Mouse (Mus musculus) adrenal gland, adult (tissue): ENCODE data around the gene Dlgap4.
A peak's percentile ranks its signal among the peaks of the same experiment; 100 is the strongest.

Experiments used
- DNase-seq, 2 experiments: peaks; one replicate each; pipeline ENCODE4 v3.0.0; 2022 to 2023; ENCODE audit warnings: low spot score in 1 of 2; ENCODE audit not compliant: inconsistent age in 2 of 2

Gene Dlgap4

GRCm38 (mm10) chr2:156616513-156616912 lies 3.0 kb downstream of the Dlgap4 start:
- no peak for DNase-seq

- peak in 1 of 2 experiments; percentile 55 for DNase-seq
Observed at GRCm38 (mm10) chr2:156617536-156617935, 4.0 kb downstream of the Dlgap4 start.

- no peak for DNase-seq
Observed at GRCm38 (mm10) chr2:156620874-156621273, 7.4 kb downstream of the Dlgap4 start.

- DNase-seq = peak; percentile 42 to 74
Observed at GRCm38 (mm10) chr2:156621449-156621848, 7.9 kb downstream of the Dlgap4 start.

- no peak for DNase-seq
Observed at GRCm38 (mm10) chr2:156622192-156622591, 8.7 kb downstream of the Dlgap4 start.

GRCm38 (mm10) chr2:156623246-156623645 lies 9.7 kb downstream of the Dlgap4 start:
- no peak for DNase-seq

GRCm38 (mm10) chr2:156625307-156625706 lies 11.8 kb downstream of the Dlgap4 start:
- peak in 1 of 2 experiments; percentile 55 for DNase-seq

- no peak for DNase-seq
Observed at GRCm38 (mm10) chr2:156626119-156626518, 12.6 kb downstream of the Dlgap4 start.

- DNase-seq = peak in 1 of 2 experiments; percentile 43
Observed at GRCm38 (mm10) chr2:156626544-156626943, 13.0 kb downstream of the Dlgap4 start.

GRCm38 (mm10) chr2:156627917-156628316 lies 14.4 kb downstream of the Dlgap4 start:
- DNase-seq = no peak

- DNase-seq = no peak
Observed at GRCm38 (mm10) chr2:156630288-156630687, 16.8 kb downstream of the Dlgap4 start.

GRCm38 (mm10) chr2:156632721-156633120 lies 19.2 kb downstream of the Dlgap4 start:
- no peak for DNase-seq

GRCm38 (mm10) chr2:156635091-156635490 lies 21.6 kb downstream of the Dlgap4 start:
- DNase-seq = no peak

- no peak for DNase-seq
Observed at GRCm38 (mm10) chr2:156641141-156641540, 27.6 kb downstream of the Dlgap4 start.

- no peak for DNase-seq
Observed at GRCm38 (mm10) chr2:156642931-156643330, 29.4 kb downstream of the Dlgap4 start.

GRCm38 (mm10) chr2:156643406-156643805 lies 29.9 kb downstream of the Dlgap4 start:
- no peak for DNase-seq

- DNase-seq = no peak
Observed at GRCm38 (mm10) chr2:156645145-156645544, 31.6 kb downstream of the Dlgap4 start.

- DNase-seq = no peak
Observed at GRCm38 (mm10) chr2:156646877-156647276, 33.4 kb downstream of the Dlgap4 start.

- DNase-seq = no peak
Observed at GRCm38 (mm10) chr2:156648042-156648441, 34.5 kb downstream of the Dlgap4 start.

- DNase-seq = peak in 1 of 2 experiments; percentile 59
Observed at GRCm38 (mm10) chr2:156649450-156649849, 35.9 kb downstream of the Dlgap4 start.

GRCm38 (mm10) chr2:156651019-156651418 lies 37.5 kb downstream of the Dlgap4 start:
- DNase-seq = no peak

GRCm38 (mm10) chr2:156652841-156653240 lies 39.3 kb downstream of the Dlgap4 start:
- peak; percentile 62 to 82 for DNase-seq

- no peak for DNase-seq
Observed at GRCm38 (mm10) chr2:156654148-156654547, 40.6 kb downstream of the Dlgap4 start.

GRCm38 (mm10) chr2:156655626-156656025 lies 42.1 kb downstream of the Dlgap4 start:
- peak; percentile 30 to 60 for DNase-seq
